ENCODE assay signal across 8 mouse cellular contexts in the genomic region with DNA sequence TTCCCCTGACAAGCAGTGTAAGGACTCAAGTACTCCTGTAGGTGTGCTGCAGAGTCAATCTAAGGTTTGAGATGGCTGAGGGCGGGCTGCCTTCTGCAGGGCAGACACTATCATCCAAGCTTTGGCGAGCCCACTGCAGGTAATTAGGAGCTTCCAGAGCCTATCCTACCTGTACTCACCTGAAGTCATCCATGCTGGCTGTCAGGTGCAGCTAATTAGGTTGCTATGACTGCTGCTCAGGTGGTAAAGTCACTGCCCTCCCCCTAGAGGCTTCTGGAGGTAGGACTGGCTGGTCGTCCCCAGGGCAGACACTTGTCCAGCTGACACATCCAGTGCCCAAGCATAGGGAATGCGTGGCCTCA. TPM values are rescaled to one million over a fixed set of nuclear protein-coding genes. Genes with fewer than 3 reads are reported as not detected.
DNase-seq lines count a peak whose midpoint lies in the region; ATAC-seq and TF ChIP-seq lines count a peak whose summit lies in the region.

No protein-coding gene starts in this region.

- H3K4me3 ChIP-seq in forebrain, embryonic 11.5 days (ENCODE audit: low read depth, low read length), result no peak overlapping the region
- no peak overlapping the region for H3K4me3 ChIP-seq in forebrain, embryonic 10.5 days
- no peak overlapping the region for H3K4me3 ChIP-seq in MEL (ENCODE audit: control insufficient read depth in 1 of 2, insufficient read depth in 1 of 2, low read depth in 2 of 2, low read length in 2 of 2)
- H3K4me3 ChIP-seq in hindbrain, embryonic 15.5 days, result no peak overlapping the region
- no peak overlapping the region for H3K4me3 ChIP-seq in liver, adult 2 months (ENCODE audit: insufficient read depth, low read depth, low read length)

- H3K36me3 ChIP-seq in forebrain, embryonic 11.5 days (ENCODE audit: control insufficient read depth, insufficient read depth, low read length), result peaks cover 35% of the 10 kb centered on the region
- peaks cover 58% of the 10 kb centered on the region for H3K36me3 ChIP-seq in forebrain, embryonic 10.5 days (replicated peaks)
- peaks cover 9 to 21% of the 10 kb centered on the region in 2 experiments for H3K36me3 ChIP-seq in MEL (ENCODE audit: control insufficient read depth in 1 of 2, insufficient read depth in 2 of 2, low read length in 2 of 2)
- H3K36me3 ChIP-seq in hindbrain, embryonic 15.5 days, result peaks cover 51% of the 10 kb centered on the region
- peaks cover 40% of the 10 kb centered on the region for H3K36me3 ChIP-seq in liver, adult 2 months (ENCODE audit: control insufficient read depth, insufficient read depth, low read length)

- no peak overlapping the region for H3K9ac ChIP-seq in forebrain, embryonic 11.5 days (ENCODE audit: low read length)
- H3K9ac ChIP-seq in MEL (ENCODE audit: control insufficient read depth, low read depth, low read length, poor library complexity, severe bottlenecking), result no peak overlapping the region
- H3K9ac ChIP-seq in hindbrain, embryonic 15.5 days, result no peak overlapping the region
- H3K9ac ChIP-seq in liver, adult 2 months (ENCODE audit: low read depth, low read length), result no peak overlapping the region

- peak; percentile 72 for DNase-seq in forebrain, embryonic 11.5 days (ENCODE audit: low spot score)
- DNase-seq in forebrain, embryonic 10.5 days (ENCODE audit: extremely low spot score, low spot score), result no peak
- DNase-seq in MEL (ENCODE audit: low read depth, low spot score), result peak; percentile 67
- peak; percentile 66 for DNase-seq in embryo, embryonic 9.5 days (ENCODE audit: extremely low spot score)
- no peak for DNase-seq in liver, adult 2 months (ENCODE audit: extremely low read depth, low read depth, low spot score)
- DNase-seq in naive thymus-derived CD4-positive, alpha-beta T cell, adult 2 months (ENCODE audit: low read depth), result peak; percentile 64
- no peak for DNase-seq in urinary bladder, adult 18-20 months (ENCODE audit: low spot score in 2 of 2)

- 47% methylated on average over 4 of the region's 4 CpGs for WGBS in forebrain, embryonic 11.5 days
- 50% methylated on average over 4 of the region's 4 CpGs for WGBS in forebrain, embryonic 10.5 days
- WGBS in hindbrain, embryonic 15.5 days, result 44% methylated on average over 4 of the region's 4 CpGs
- 66% methylated on average over 4 of the region's 4 CpGs for WGBS in liver, adult 2 months

- no peak overlapping the region for H3K27ac ChIP-seq in forebrain, embryonic 11.5 days (ENCODE audit: low read depth, low read length)
- H3K27ac ChIP-seq in forebrain, embryonic 10.5 days, result no peak overlapping the region
- no peak overlapping the region for H3K27ac ChIP-seq in MEL (ENCODE audit: control insufficient read depth, low read depth, low read length)
- peak overlapping the region; percentile 44; the same call in 1 of the 2 replicates for H3K27ac ChIP-seq in hindbrain, embryonic 15.5 days (replicated peaks)
- no peak overlapping the region for H3K27ac ChIP-seq in liver, adult 2 months (replicated peaks; ENCODE audit: insufficient read depth, low read depth, low read length)

- H3K27me3 ChIP-seq in forebrain, embryonic 11.5 days (ENCODE audit: control insufficient read depth, insufficient read depth, low read length), result peaks cover 3% of the 10 kb centered on the region; the same call in 1 of the 2 replicates
- H3K27me3 ChIP-seq in forebrain, embryonic 10.5 days (ENCODE audit: poor library complexity, severe bottlenecking), result peaks cover 28% of the 10 kb centered on the region
- no peaks in the 10 kb centered on the region for H3K27me3 ChIP-seq in MEL (ENCODE audit: control insufficient read depth in 1 of 2, insufficient read depth in 2 of 2, low read length in 2 of 2)
- H3K27me3 ChIP-seq in hindbrain, embryonic 15.5 days, result no peaks in the 10 kb centered on the region
- 0 out of 2 replicates have a peak, but pooled peaks cover 2% of the 10 kb centered on the region for H3K27me3 ChIP-seq in liver, adult 2 months (ENCODE audit: control insufficient read depth, insufficient read depth, low read length)

- TF ChIP-seq POLR2A in MEL (IDR thresholded peaks at IDR 0.05; ENCODE audit: control insufficient read depth in 1 of 2, insufficient read depth in 1 of 2, low read depth in 1 of 2, low read length in 2 of 2, poor library complexity in 1 of 2), result 0 out of 4 replicates have a peak, but pooled peaks of 1 of the 2 experiments have one; percentile 12
- TF ChIP-seq POLR2A in liver, adult 2 months (IDR thresholded peaks at IDR 0.05; ENCODE audit: extremely low read depth, insufficient read depth, low read length), result no peak

- ATAC-seq in forebrain, embryonic 11.5 days (replicated peaks; ENCODE audit: low FRiP score), result 0 out of 2 replicates have a peak, but pooled peaks have one; percentile 18
- peak; percentile 23; the same call in 1 of the 2 replicates for ATAC-seq in hindbrain, embryonic 15.5 days (ENCODE audit: low FRiP score, low read depth)

- no peak for TF ChIP-seq EP300 in MEL (IDR thresholded peaks at IDR 0.05; ENCODE audit: low read depth in 1 of 2, low read length in 2 of 2)

- peak; percentile 40 to 72 (median 44) for TF ChIP-seq CTCF in MEL (IDR thresholded peaks at IDR 0.05 in 2 of 3, conservative IDR thresholded peaks at IDR 0.05 in 1 of 3; ENCODE audit: control insufficient read depth in 1 of 3, insufficient read depth in 1 of 3, low read depth in 2 of 3, low read length in 3 of 3, poor library complexity in 1 of 3, severe bottlenecking in 1 of 3)
- peak; percentile 56 for TF ChIP-seq CTCF in liver, adult 2 months (IDR thresholded peaks at IDR 0.05; ENCODE audit: low read depth, low read length)

- H3K4me1 ChIP-seq in forebrain, embryonic 11.5 days (replicated peaks; ENCODE audit: control insufficient read depth, insufficient read depth, low read length), result peaks cover 30% of the 10 kb centered on the region
- peaks cover 43% of the 10 kb centered on the region for H3K4me1 ChIP-seq in forebrain, embryonic 10.5 days
- H3K4me1 ChIP-seq in MEL (ENCODE audit: control insufficient read depth in 1 of 2, insufficient read depth in 2 of 2, low read length in 2 of 2), result peaks cover 5 to 28% of the 10 kb centered on the region in 2 experiments; a peak in 3 of 4 replicates
- peaks cover 32% of the 10 kb centered on the region for H3K4me1 ChIP-seq in hindbrain, embryonic 15.5 days (replicated peaks)
- H3K4me1 ChIP-seq in liver, adult 2 months (ENCODE audit: control insufficient read depth, insufficient read depth, low read length), result no peaks in the 10 kb centered on the region

- no peak overlapping the region for H3K4me2 ChIP-seq in forebrain, embryonic 11.5 days (ENCODE audit: low read depth, low read length, severe bottlenecking)
- H3K4me2 ChIP-seq in hindbrain, embryonic 15.5 days, result no peak overlapping the region

- no peaks in the 10 kb centered on the region for H3K9me3 ChIP-seq in forebrain, embryonic 11.5 days (ENCODE audit: control insufficient read depth, low read length)
- no peaks in the 10 kb centered on the region for H3K9me3 ChIP-seq in forebrain, embryonic 10.5 days
- H3K9me3 ChIP-seq in MEL (replicated peaks; ENCODE audit: insufficient read depth, low read length), result no peaks in the 10 kb centered on the region
- no peaks in the 10 kb centered on the region for H3K9me3 ChIP-seq in hindbrain, embryonic 15.5 days

- no peak; the same call in 1 of the 2 replicates for TF ChIP-seq RAD21 in MEL (IDR thresholded peaks at IDR 0.05; ENCODE audit: low read depth, low read length)

- no peaks in the 10 kb centered on the region for H3K79me2 ChIP-seq in MEL (ENCODE audit: control insufficient read depth, insufficient read depth, low read length, poor library complexity)
- no peaks in the 10 kb centered on the region for H3K79me2 ChIP-seq in liver, adult 2 months (ENCODE audit: control insufficient read depth, insufficient read depth, low read length)

TF ChIP-seq in MEL, 35 proteins besides CTCF, POLR2A, EP300 and RAD21:
- TF ChIP-seq MAX (IDR thresholded peaks at IDR 0.05; ENCODE audit: low read length) (no peak), POLR2AphosphoS2 (IDR thresholded peaks at IDR 0.05; ENCODE audit: low read length) (peak; percentile 2; the same call in 1 of the 2 replicates)

RNA-seq across cellular contexts. Expression of gene Sema3f, which starts 28.5 kb away (rescaled TPM):
- 13.2 and 15.9 TPM in 2 replicates for polyA plus RNA-seq in forebrain, embryonic 11.5 days (2014; fragmentation: Nextera tagmentation; extraction: Ambion mirVana)
- polyA plus RNA-seq in forebrain, embryonic 10.5 days (2016; fragmentation: Nextera tagmentation; extraction: Ambion mirVana), result 10.0 and 11.2 TPM in 2 replicates
- total RNA-seq in MEL (2012; rRNA removed), result not detected in 2 replicates
- polyA plus RNA-seq in MEL (2012; ENCODE audit: insufficient read depth in 1 of 2, insufficient read length in 2 of 2, low read depth in 1 of 2, low replicate concordance in 2 of 2, missing spikeins in 1 of 2), result not detected
- 14.0 and 18.5 TPM in 2 replicates for polyA plus RNA-seq in hindbrain, embryonic 15.5 days (2015; fragmentation: Nextera tagmentation; extraction: Ambion mirVana)
- 3.5 and 4.6 TPM in 2 replicates for total RNA-seq in liver, adult 2 months (2014; rRNA removed)
- polyA plus RNA-seq in liver, adult 2 months (2012; rRNA removed), result 6.7 and 8.9 TPM in 2 replicates

RNA-seq across cellular contexts. Expression of gene Rbm5, which starts 32.0 kb away (rescaled TPM):
- polyA plus RNA-seq in forebrain, embryonic 11.5 days (2014; fragmentation: Nextera tagmentation; extraction: Ambion mirVana), result 198 and 206 TPM in 2 replicates
- polyA plus RNA-seq in forebrain, embryonic 10.5 days (2016; fragmentation: Nextera tagmentation; extraction: Ambion mirVana), result 185 and 192 TPM in 2 replicates
- total RNA-seq in MEL (2012; rRNA removed), result 80.2 and 87.6 TPM in 2 replicates
- 100 to 1,000 TPM; 125 to 143 TPM for polyA plus RNA-seq in MEL (2012; ENCODE audit: insufficient read depth in 1 of 2, insufficient read length in 2 of 2, low read depth in 1 of 2, low replicate concordance in 2 of 2, missing spikeins in 1 of 2)
- 230 and 247 TPM in 2 replicates for polyA plus RNA-seq in hindbrain, embryonic 15.5 days (2015; fragmentation: Nextera tagmentation; extraction: Ambion mirVana)
- 46.2 and 48.3 TPM in 2 replicates for total RNA-seq in liver, adult 2 months (2014; rRNA removed)
- polyA plus RNA-seq in liver, adult 2 months (2012; rRNA removed), result 18.1 and 31.3 TPM in 2 replicates

RNA-seq across cellular contexts. Expression of gene Gnat1, which starts 59.3 kb away (rescaled TPM):
- 1.6 and 2.6 TPM in 2 replicates for polyA plus RNA-seq in forebrain, embryonic 11.5 days (2014; fragmentation: Nextera tagmentation; extraction: Ambion mirVana)
- 3.9 and 4.1 TPM in 2 replicates for polyA plus RNA-seq in forebrain, embryonic 10.5 days (2016; fragmentation: Nextera tagmentation; extraction: Ambion mirVana)
- 0.27 TPM in 1 of 2 replicates, not detected in the other for total RNA-seq in MEL (2012; rRNA removed)
- polyA plus RNA-seq in MEL (2012; ENCODE audit: insufficient read depth in 1 of 2, insufficient read length in 2 of 2, low read depth in 1 of 2, low replicate concordance in 2 of 2, missing spikeins in 1 of 2), result 100 to 1,000 TPM in 1 of 2 experiments, not detected in 1; 326 TPM
- polyA plus RNA-seq in hindbrain, embryonic 15.5 days (2015; fragmentation: Nextera tagmentation; extraction: Ambion mirVana), result 2.0 and 3.6 TPM in 2 replicates
- total RNA-seq in liver, adult 2 months (2014; rRNA removed), result 3.2 and 6.3 TPM in 2 replicates
- polyA plus RNA-seq in liver, adult 2 months (2012; rRNA removed), result 5.5 and 7.1 TPM in 2 replicates

Comparison
In these comparisons a context has a peak if more than half of its experiments do, and no peak if none do; other contexts are left out.
1. DNase-seq: peak in forebrain, embryonic 11.5 days (single experiment), MEL (single experiment), embryo, embryonic 9.5 days (single experiment) and naive thymus-derived CD4-positive, alpha-beta T cell, adult 2 months (single experiment); none in forebrain, embryonic 10.5 days (single experiment), liver, adult 2 months (single experiment) and urinary bladder, adult 18-20 months (0 of 2).